Mouse (Mus musculus) embryo, embryonic 11.5 days (tissue): Measurements from ENCODE around the gene Trrap.
A peak's percentile ranks its signal among the peaks of the same experiment; 100 is the strongest.
"Not testable (repeated sequence)": the region's sequence is repeated elsewhere in the genome, so short reads cannot be mapped to it uniquely, and the experiment has no call there.

Experiments
- DNase-seq: peaks from one replicate; pipeline ENCODE4 v3.0.0-alpha.2; 2012; ENCODE audit warnings: low read depth, low spot score

Gene Trrap

GRCm38 (mm10) chr5:144767106-144767798, at the start of gene Trrap:
Trrap (plus strand) TSS chr5:144767732.
- DNase-seq: not testable (repeated sequence)

- DNase-seq: no peak
These were observed 47.8 kb upstream of the Trrap start for GRCm38 (mm10) chr5:144719781-144720180.

GRCm38 (mm10) chr5:144720281-144720680, 47.3 kb upstream of the Trrap start:
- DNase-seq: no peak

- DNase-seq: no peak
These were observed 42.6 kb upstream of the Trrap start for GRCm38 (mm10) chr5:144724926-144725325.

GRCm38 (mm10) chr5:144725554-144725953, 42.0 kb upstream of the Trrap start:
- DNase-seq: no peak

- peak; percentile 45 for DNase-seq
These were observed 40.4 kb upstream of the Trrap start for GRCm38 (mm10) chr5:144727119-144727518.

- no peak for DNase-seq
These were observed 39.3 kb upstream of the Trrap start for GRCm38 (mm10) chr5:144728237-144728636.

GRCm38 (mm10) chr5:144729216-144729615, 38.3 kb upstream of the Trrap start:
- DNase-seq: no peak

GRCm38 (mm10) chr5:144733953-144734352, 33.6 kb upstream of the Trrap start:
- DNase-seq: peak; percentile 51

- DNase-seq: peak; percentile 48
These were observed 32.6 kb upstream of the Trrap start for GRCm38 (mm10) chr5:144734949-144735348.

- DNase-seq: no peak
These were observed 30.4 kb upstream of the Trrap start for GRCm38 (mm10) chr5:144737101-144737500.

- no peak for DNase-seq
These were observed 15.1 kb upstream of the Trrap start for GRCm38 (mm10) chr5:144752432-144752831.

GRCm38 (mm10) chr5:144753041-144753440, 14.5 kb upstream of the Trrap start:
- peak; percentile 31 for DNase-seq

- no peak for DNase-seq
These were observed 12.3 kb upstream of the Trrap start for GRCm38 (mm10) chr5:144755191-144755590.

- no peak for DNase-seq
These were observed 10.1 kb upstream of the Trrap start for GRCm38 (mm10) chr5:144757402-144757801.

- no peak for DNase-seq
These were observed 9.1 kb upstream of the Trrap start for GRCm38 (mm10) chr5:144758422-144758821.

GRCm38 (mm10) chr5:144761161-144761868, 6.2 kb upstream of the Trrap start, which contains the start of gene Tmem130:
Tmem130 (minus strand) TSS chr5:144761818.
- DNase-seq: no peak

GRCm38 (mm10) chr5:144766026-144766425, 1.5 kb upstream of the Trrap start:
- no peak for DNase-seq

- DNase-seq: no peak
These were observed 886 bp upstream of the Trrap start for GRCm38 (mm10) chr5:144766646-144767045.

- DNase-seq: peak; percentile 79
These were observed 644 bp downstream of the Trrap start for GRCm38 (mm10) chr5:144767911-144768841.

- DNase-seq: no peak
These were observed 1.5 kb downstream of the Trrap start for GRCm38 (mm10) chr5:144769067-144769482.

GRCm38 (mm10) chr5:144773231-144773630, 5.7 kb downstream of the Trrap start:
- DNase-seq: no peak
